Mouse (Mus musculus): ENCODE data around the gene Calcr. TPM values are rescaled to one million over a fixed set of nuclear protein-coding genes. Genes with fewer than 3 reads are reported as not detected.
"Not testable (repeated sequence)": the region's sequence is repeated elsewhere in the genome, so short reads cannot be mapped to it uniquely, and the experiment has no call there.

Gene Calcr
- not detected for total RNA-seq (2021)
- long read RNA-seq, experiment 1: 0 reads
- long read RNA-seq, experiment 2: 0 reads

DNA sequence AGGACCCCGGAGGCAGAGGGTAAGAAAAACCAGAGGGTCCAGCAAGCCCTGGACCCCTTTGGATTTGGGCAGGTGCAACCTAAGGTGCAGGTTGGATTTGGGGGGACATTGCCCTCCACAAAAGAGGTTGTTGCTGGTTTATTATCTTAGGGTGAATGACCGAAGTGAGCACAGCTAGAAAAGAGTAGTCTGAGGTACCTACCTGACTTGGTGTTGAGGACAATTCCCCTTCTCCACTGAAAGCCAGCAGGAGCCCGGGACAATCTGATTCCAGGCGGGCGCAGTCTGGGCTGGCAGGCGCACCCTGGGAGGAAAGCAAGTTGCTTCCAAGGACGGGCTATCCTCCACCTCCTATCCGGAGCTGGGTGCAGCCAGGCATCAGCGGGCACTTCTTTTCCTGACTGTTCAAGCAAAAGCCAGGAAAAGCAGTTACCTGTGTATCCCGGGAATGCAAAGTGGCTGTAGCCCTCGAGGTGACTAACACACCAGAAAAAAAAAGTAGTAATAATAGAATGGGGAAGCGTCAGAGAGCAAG, at the start of gene Calcr:
Gene Calcr (minus strand): TSS at position 485 of the 535 bp plus-strand sequence.
- no peak for DNase-seq (ENCODE audit: low spot score in 2 of 2)

GRCm38 (mm10) chr6:3767485-3767884, 3.0 kb upstream of the Calcr start:
- DNase-seq (ENCODE audit: low spot score in 2 of 2): no peak

DNA sequence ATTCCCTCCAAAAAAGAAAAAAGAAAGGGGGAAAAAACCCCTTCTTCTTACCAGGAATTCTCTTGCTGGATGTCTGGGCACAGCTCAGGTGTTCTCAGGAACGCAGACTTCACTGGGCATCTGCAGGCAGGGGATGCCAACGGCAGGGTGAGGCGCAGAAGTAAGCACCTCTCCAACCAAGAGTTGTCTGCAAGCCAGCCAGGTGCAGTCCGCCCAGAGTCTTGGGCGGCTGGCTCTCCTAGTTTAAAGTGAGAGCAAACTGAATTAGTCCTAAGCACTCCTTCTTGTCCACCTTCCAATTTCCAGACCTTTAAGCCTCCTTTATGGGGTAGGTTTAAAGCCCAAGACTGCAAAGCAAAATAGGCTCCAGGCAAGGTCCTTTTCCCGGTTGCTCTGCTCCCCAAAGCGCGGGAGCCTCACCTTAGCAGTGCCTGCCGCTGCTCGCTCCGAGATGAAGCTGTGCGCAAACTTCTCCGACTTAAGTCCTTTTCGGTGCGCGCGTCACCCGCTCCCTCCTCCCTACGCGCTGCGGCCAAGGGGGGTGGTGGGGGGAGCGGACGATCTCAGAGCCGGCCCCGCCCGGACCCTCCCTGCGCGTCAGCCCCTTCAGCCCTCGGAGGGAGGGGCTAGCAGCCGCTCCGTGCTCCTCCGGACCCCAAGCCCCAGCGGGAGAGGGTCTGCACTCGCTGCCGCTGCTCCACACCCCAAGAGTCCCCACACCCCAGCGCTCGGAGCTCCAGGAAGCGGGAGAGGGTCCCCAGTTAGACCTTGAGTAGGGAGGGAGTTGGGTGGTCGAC, 1.1 kb downstream of the Calcr start:
- no peak for DNase-seq (ENCODE audit: low spot score in 2 of 2)

- DNase-seq (ENCODE audit: low spot score in 2 of 2): no peak
These were observed 12.9 kb downstream of the Calcr start for GRCm38 (mm10) chr6:3751576-3751975.

DNA sequence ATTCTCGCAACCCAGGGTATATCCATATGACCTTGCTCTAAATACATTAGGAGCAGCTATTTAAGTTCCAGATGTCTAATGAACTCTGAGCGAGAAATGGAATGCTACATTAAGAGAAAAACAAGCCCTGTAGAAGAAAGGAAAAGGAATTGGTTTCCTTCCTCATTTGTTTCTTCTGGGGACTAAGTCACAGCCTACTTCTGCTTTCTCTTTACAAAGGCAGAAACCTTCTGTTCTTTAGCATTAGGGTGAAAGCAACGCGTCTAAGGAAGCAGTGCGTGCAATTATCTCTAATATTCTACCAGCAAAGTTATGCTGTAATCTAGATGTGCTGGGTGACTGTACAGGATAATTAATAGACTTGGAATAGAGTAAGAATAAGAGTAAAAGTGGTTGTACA, 14.9 kb downstream of the Calcr start:
- DNase-seq (ENCODE audit: low spot score in 2 of 2): no peak

DNA sequence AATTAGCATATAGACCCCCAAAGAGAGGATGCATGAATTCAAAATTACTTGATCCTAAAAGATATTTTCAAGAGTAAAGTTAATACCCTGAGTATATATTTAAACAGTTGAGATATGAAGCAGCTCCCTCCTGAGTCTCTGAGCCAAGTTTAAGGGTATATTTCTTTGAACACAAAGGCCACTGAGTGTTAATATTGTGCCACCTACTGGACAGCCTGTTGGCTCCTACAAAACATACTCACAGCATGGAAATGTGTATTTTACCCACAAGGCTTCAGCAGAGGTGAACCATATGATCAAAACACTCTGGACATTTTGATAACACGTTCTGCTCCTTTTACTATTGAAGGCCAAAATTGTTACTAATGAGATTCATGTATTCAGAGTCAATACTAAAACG, 19.0 kb downstream of the Calcr start:
- no peak for DNase-seq (ENCODE audit: low spot score in 2 of 2)

DNA sequence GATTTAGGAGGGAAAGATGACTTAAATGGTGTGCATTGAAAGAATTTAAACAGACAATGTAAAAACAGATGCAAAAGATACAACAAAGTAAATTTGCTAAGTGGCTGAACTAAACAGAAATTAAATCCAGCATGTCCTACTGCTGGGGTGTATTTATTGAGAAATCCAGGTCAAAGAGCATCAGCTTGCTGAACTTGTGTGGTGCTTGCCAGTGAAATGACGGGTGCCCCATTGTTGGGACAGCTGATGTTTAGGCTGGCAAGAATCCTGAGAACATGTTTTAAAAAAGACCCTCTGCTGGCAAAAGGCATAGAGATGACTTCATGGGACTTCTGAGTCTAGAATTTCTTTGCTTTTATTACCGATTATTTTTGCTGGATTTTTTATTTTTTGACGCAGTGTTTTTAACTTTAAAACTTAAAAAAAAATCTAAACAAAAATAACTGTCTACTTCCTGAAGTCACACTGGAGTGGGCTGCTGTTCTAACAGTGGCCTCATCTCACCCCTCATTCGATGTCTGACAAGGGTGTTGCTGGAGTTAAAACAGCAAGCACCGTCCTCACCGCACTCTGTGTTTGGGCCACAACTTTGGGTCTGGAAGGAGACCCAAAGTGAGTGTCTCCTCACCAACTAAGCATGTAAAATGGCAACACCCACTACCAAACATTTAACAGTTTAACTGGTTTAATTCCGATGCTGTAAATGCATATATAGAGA, 22.4 kb downstream of the Calcr start:
- no peak for DNase-seq (ENCODE audit: low spot score in 2 of 2)

DNA sequence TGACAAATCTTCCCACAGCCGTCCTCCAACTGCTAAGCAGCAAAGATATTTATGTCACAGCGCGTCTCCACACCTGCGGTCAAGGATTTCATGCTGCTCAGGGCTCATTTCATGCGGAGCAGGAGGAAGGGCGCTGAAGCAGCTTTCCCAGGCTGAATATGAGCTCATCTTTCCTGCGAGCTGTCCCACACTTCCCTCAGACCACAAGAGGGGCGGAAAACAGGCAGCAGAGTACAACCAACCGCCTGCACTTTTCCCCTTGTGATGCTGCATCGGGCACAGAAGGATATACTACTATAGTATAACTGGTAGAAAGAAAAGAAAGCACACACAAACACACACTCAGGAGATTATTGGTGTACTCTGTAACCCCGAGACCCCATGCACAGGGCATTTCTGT, 23.2 kb downstream of the Calcr start:
- DNase-seq (ENCODE audit: low spot score in 2 of 2): no peak

DNA sequence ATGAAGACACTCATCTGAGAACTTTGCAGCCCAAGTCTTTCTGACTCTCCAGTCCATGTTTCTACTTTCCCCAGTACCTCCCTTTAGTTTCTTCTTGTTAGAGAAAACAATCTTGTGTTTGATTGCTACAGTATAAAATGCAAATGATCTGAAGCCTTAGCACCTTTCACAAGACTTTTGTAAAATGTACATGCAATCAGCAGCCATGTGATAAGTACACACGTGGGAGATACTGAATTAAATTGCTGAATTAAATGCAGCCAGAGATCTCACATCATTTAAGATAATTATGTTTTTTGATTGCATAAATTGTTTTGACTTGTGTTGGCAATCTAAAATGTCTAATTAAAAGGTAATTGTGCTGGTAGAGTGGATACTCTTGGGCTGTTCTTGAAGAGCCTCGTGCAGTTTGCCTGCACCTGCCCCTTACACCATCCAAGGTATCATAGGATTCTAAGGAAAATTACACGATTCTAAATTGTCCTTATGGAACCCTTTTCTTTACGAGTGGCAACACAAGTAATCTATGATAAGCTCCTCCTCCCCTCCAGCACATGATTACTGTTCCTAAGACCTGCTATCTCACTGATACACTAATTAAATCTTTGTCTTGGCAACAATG, 34.2 kb downstream of the Calcr start:
- DNase-seq (ENCODE audit: low spot score in 2 of 2): no peak

GRCm38 (mm10) chr6:3688087-3688642, 76.3 kb downstream of the Calcr start:
- no peak for DNase-seq (ENCODE audit: low spot score in 2 of 2)

DNA sequence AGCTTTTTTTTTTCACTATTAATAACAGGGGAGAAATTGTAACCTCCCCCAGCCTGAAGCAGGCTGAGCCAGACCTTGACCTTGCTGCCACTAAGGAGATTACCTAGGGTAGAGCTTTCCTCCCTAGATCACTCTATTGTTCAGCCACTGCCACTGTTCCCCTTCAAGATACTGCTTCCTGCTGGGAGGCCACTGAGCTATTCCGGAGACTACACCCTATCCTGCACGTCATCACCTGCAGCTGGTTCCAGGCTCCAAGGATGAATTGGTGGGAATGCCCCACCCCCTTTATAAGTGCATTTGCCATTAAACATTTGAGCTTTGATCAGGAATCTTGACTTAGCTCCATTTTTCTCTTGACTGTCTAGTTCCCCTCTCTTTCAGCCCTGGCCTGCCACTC, 86.2 kb downstream of the Calcr start:
- DNase-seq (ENCODE audit: low spot score in 2 of 2): not testable (repeated sequence)

GRCm38 (mm10) chr6:3677806-3678205, 86.7 kb downstream of the Calcr start:
- DNase-seq (ENCODE audit: low spot score in 2 of 2): no peak

DNA sequence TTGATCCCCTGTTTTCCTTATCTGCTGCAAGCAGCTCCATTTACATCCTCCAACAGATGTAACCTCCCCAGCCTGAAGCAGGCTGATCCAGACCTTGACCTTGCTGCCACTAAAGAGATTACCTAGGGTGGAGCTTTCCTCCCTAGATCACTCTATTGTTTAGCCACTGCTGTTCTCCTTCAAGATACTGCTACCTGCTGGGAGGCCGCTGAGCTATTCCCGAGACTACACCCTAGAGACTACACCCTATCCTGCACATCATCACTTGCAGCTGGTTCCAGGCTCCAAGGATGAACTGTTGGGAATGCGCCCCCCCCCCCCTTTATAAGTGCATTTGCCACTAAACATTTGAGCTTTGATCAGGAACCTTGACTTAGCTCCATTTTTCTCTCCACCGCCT, 92.6 kb downstream of the Calcr start:
- not testable (repeated sequence) for DNase-seq (ENCODE audit: low spot score in 2 of 2)

DNA sequence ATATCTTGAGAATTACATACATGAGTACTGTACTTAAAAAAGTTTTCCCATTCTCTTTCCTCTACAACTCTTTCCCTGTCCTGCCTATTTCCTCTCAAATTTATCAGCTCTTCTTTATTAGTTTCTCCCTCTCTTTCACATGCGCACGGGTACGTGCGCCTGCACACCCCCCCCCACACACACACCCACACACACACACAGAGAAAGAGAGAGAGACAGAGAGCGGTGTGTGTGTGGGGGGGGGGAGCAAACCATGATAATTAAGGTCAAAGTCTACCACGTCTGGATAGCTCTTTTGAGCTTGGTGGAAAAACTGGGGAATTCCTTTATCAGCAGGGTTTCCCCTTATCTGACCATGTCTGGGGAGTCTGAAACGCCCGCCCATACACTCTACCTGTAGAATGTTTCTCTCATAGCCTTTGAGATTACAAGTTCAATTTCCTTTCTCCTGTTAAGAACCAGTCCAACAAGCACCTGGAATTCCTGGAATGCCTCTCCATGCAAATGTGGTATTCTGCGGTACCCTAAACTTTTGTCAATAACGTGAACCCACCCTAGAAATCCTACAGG, 100.3 kb downstream of the Calcr start:
- no peak for DNase-seq (ENCODE audit: low spot score in 2 of 2)

- DNase-seq (ENCODE audit: low spot score in 2 of 2): no peak
These were observed 106.1 kb downstream of the Calcr start for GRCm38 (mm10) chr6:3658405-3658804.

Small RNA genes within 50 kb of the gene (microRNA-seq; reads per million reads assigned to microRNA genes)
- gene Mir489 (ENCODE audit: borderline number of aligned reads in 2 of 2) (0 reads per million in 2 experiments), gene Mir653 (ENCODE audit: borderline number of aligned reads in 2 of 2) (0 reads per million in 2 experiments)

Other genes with a start within 250 kb of the Calcr start
- 1 to 10 TPM in 1 of 2 experiments, under 1 TPM in 1; 0.96 to 2.0 TPM for gene Tfpi2, start 224.2 kb upstream of the Calcr start, total RNA-seq (2021)
- not detected for gene Gngt1, start 229.1 kb upstream of the Calcr start, total RNA-seq (2021)
- gene Gng11, start 239.2 kb upstream of the Calcr start, total RNA-seq (2021): 10 to 100 TPM; 26.5 to 41.6 TPM

Measured in adrenal gland, adult 18-20 months (tissue).